Mouse (Mus musculus): ENCODE results near the gene Coa7. TPM values are rescaled to one million over a fixed set of nuclear protein-coding genes. Genes with fewer than 3 reads are reported as not detected.

Gene Coa7
- polyA plus RNA-seq, 1 experiment from 2014 or later = 46.3 TPM

GRCm38 (mm10) chr4:108318649-108319615 lies 9.0 kb upstream of the Coa7 start:
- H3K4me2 ChIP-seq (replicated peaks; ENCODE audit: low read depth, low read length) = no peak overlapping the region
- H3K36me3 ChIP-seq (ENCODE audit: control insufficient read depth, insufficient read depth, low read length) = no peaks in the 10 kb centered on the region
- no peak overlapping the region for H3K27ac ChIP-seq (ENCODE audit: low read length)
- no peak overlapping the region for H3K9ac ChIP-seq (replicated peaks; ENCODE audit: low read depth, low read length)
- H3K27me3 ChIP-seq (ENCODE audit: control insufficient read depth, insufficient read depth, low read length) = no peaks in the 10 kb centered on the region
- ATAC-seq (ENCODE audit: insufficient number of reproducible peaks, insufficient read depth, low FRiP score, low read depth) = no peak
- H3K4me1 ChIP-seq (ENCODE audit: control insufficient read depth, insufficient read depth, low read length) = no peaks in the 10 kb centered on the region
- no peaks in the 10 kb centered on the region for H3K9me3 ChIP-seq (ENCODE audit: control insufficient read depth, low read depth, low read length)
- WGBS = 50% methylated on average over 8 of the region's 8 CpGs
- H3K4me3 ChIP-seq (ENCODE audit: low read depth, low read length) = no peak overlapping the region

DNA sequence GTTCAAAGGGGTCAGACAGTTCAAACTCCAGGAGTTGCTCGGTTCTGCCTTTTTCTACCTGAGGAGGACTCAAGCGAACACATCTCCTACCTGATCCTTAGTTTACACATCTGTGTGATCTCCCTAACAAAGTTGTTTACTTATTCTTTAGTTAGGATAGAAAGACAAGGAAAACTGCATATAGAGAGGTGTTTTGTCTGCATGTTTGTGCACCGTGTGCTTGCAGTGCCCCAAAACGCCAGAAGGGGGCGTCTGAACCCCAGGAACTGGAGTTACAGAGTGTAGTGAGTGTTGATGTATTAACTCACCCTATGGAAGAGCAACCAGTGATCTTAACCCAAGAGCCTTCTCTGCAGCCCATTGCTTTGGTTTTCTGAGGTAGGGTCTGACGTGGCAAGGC lies 8.2 kb upstream of the Coa7 start:
- H3K27ac ChIP-seq (ENCODE audit: low read length) = no peak overlapping the region
- no peak overlapping the region for H3K4me2 ChIP-seq (replicated peaks; ENCODE audit: low read depth, low read length)
- no peaks in the 10 kb centered on the region for H3K27me3 ChIP-seq (ENCODE audit: control insufficient read depth, insufficient read depth, low read length)
- WGBS = 67% methylated on average over 6 of the region's 6 CpGs
- H3K9me3 ChIP-seq (ENCODE audit: control insufficient read depth, low read depth, low read length) = no peaks in the 10 kb centered on the region
- no peak overlapping the region for H3K4me3 ChIP-seq (ENCODE audit: low read depth, low read length)
- no peaks in the 10 kb centered on the region for H3K4me1 ChIP-seq (ENCODE audit: control insufficient read depth, insufficient read depth, low read length)
- H3K9ac ChIP-seq (replicated peaks; ENCODE audit: low read depth, low read length) = no peak overlapping the region
- no peak for ATAC-seq (ENCODE audit: insufficient number of reproducible peaks, insufficient read depth, low FRiP score, low read depth)
- H3K36me3 ChIP-seq (ENCODE audit: control insufficient read depth, insufficient read depth, low read length) = no peaks in the 10 kb centered on the region

GRCm38 (mm10) chr4:108320627-108321380 lies 7.1 kb upstream of the Coa7 start:
- H3K27me3 ChIP-seq (ENCODE audit: control insufficient read depth, insufficient read depth, low read length) = no peaks in the 10 kb centered on the region
- H3K27ac ChIP-seq (ENCODE audit: low read length) = no peak overlapping the region
- H3K36me3 ChIP-seq (ENCODE audit: control insufficient read depth, insufficient read depth, low read length) = no peaks in the 10 kb centered on the region
- H3K4me1 ChIP-seq (ENCODE audit: control insufficient read depth, insufficient read depth, low read length) = no peaks in the 10 kb centered on the region
- H3K4me3 ChIP-seq (ENCODE audit: low read depth, low read length) = no peak overlapping the region
- no peaks in the 10 kb centered on the region for H3K9me3 ChIP-seq (ENCODE audit: control insufficient read depth, low read depth, low read length)
- H3K9ac ChIP-seq (replicated peaks; ENCODE audit: low read depth, low read length) = no peak overlapping the region
- ATAC-seq (ENCODE audit: insufficient number of reproducible peaks, insufficient read depth, low FRiP score, low read depth) = no peak
- no peak overlapping the region for H3K4me2 ChIP-seq (replicated peaks; ENCODE audit: low read depth, low read length)
- 74% methylated on average over 7 of the region's 7 CpGs for WGBS

- no peaks in the 10 kb centered on the region for H3K27me3 ChIP-seq (ENCODE audit: control insufficient read depth, insufficient read depth, low read length)
- no peak for ATAC-seq (ENCODE audit: insufficient number of reproducible peaks, insufficient read depth, low FRiP score, low read depth)
- no peaks in the 10 kb centered on the region for H3K36me3 ChIP-seq (ENCODE audit: control insufficient read depth, insufficient read depth, low read length)
- H3K4me2 ChIP-seq (replicated peaks; ENCODE audit: low read depth, low read length) = no peak overlapping the region
- H3K9ac ChIP-seq (replicated peaks; ENCODE audit: low read depth, low read length) = no peak overlapping the region
- WGBS = 71% methylated on average over 5 of the region's 5 CpGs
- no peak overlapping the region for H3K4me3 ChIP-seq (ENCODE audit: low read depth, low read length)
- no peak overlapping the region for H3K27ac ChIP-seq (ENCODE audit: low read length)
- H3K4me1 ChIP-seq (ENCODE audit: control insufficient read depth, insufficient read depth, low read length) = peaks cover 4% of the 10 kb centered on the region; the same call in 1 of the 2 replicates
- H3K9me3 ChIP-seq (ENCODE audit: control insufficient read depth, low read depth, low read length) = no peaks in the 10 kb centered on the region
Observed at GRCm38 (mm10) chr4:108323588-108323987, 4.4 kb upstream of the Coa7 start.

DNA sequence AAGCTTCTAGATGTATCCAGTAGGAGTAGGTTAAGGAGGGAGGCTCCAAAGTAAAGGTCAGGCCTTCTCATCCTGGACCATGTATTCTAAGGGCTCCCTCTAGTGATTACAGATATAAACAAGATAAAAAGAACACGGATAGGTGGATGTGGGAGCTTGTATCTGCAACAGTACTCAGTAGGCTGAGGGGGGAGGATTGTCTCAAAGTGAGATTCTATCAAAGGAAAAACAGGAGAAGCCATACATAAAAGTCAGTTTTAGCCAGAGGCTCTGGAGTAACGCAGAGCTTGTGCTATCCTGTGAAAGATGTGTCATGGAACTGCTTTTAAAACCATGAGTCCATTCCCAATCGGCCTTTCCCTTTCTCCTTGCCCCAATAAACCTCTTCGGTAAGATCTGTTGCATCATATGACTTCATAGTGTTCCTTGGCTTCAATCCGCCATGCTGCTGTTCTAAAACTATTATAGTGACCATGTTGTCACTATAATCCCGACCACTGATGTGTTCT lies 815 bp upstream of the Coa7 start:
- peak overlapping the region; percentile 60 for H3K27ac ChIP-seq (ENCODE audit: low read length)
- 39% methylated on average over 6 of the region's 6 CpGs for WGBS
- H3K9me3 ChIP-seq (ENCODE audit: control insufficient read depth, low read depth, low read length) = no peaks in the 10 kb centered on the region
- peak overlapping the region; percentile 22; the same call in 1 of the 2 replicates for H3K9ac ChIP-seq (replicated peaks; ENCODE audit: low read depth, low read length)
- no peaks in the 10 kb centered on the region; the same call in 1 of the 2 replicates for H3K36me3 ChIP-seq (ENCODE audit: control insufficient read depth, insufficient read depth, low read length)
- H3K4me1 ChIP-seq (ENCODE audit: control insufficient read depth, insufficient read depth, low read length) = peaks cover 4% of the 10 kb centered on the region; the same call in 1 of the 2 replicates
- peak overlapping the region; percentile 70 for H3K4me3 ChIP-seq (ENCODE audit: low read depth, low read length)
- peak overlapping the region; percentile 65 for H3K4me2 ChIP-seq (replicated peaks; ENCODE audit: low read depth, low read length)
- H3K27me3 ChIP-seq (ENCODE audit: control insufficient read depth, insufficient read depth, low read length) = no peaks in the 10 kb centered on the region
- no peak for ATAC-seq (ENCODE audit: insufficient number of reproducible peaks, insufficient read depth, low FRiP score, low read depth)

DNA sequence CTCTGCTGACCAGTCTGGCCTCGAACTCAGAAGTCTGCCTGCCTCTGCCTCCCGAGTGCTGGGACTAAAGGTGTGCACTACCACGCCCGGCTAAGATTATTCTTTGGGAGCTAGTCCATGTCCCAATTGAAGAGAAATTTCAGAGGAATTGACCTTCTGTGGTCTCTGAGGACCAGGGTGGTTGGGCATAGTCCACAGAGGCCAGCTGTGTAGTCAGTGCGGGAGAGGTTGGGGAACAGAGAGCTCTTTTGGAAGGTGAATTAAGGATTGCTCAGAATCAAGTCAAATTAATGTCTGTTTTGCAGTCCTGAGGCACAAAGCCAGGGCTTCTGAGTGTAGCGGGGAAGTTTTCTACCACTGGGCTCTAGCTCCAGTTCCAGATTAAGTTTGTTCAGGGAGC lies 1.9 kb downstream of the Coa7 start:
- WGBS = 94% methylated on average over 6 of the region's 6 CpGs
- H3K4me1 ChIP-seq (ENCODE audit: control insufficient read depth, insufficient read depth, low read length) = peaks cover 4% of the 10 kb centered on the region; the same call in 1 of the 2 replicates
- no peak overlapping the region for H3K27ac ChIP-seq (ENCODE audit: low read length)
- H3K9me3 ChIP-seq (ENCODE audit: control insufficient read depth, low read depth, low read length) = no peaks in the 10 kb centered on the region
- no peak overlapping the region for H3K9ac ChIP-seq (replicated peaks; ENCODE audit: low read depth, low read length)
- H3K36me3 ChIP-seq (ENCODE audit: control insufficient read depth, insufficient read depth, low read length) = peaks cover 3% of the 10 kb centered on the region; the same call in 1 of the 2 replicates
- no peak overlapping the region for H3K4me2 ChIP-seq (replicated peaks; ENCODE audit: low read depth, low read length)
- H3K4me3 ChIP-seq (ENCODE audit: low read depth, low read length) = no peak overlapping the region
- H3K27me3 ChIP-seq (ENCODE audit: control insufficient read depth, insufficient read depth, low read length) = no peaks in the 10 kb centered on the region
- ATAC-seq (ENCODE audit: insufficient number of reproducible peaks, insufficient read depth, low FRiP score, low read depth) = no peak

DNA sequence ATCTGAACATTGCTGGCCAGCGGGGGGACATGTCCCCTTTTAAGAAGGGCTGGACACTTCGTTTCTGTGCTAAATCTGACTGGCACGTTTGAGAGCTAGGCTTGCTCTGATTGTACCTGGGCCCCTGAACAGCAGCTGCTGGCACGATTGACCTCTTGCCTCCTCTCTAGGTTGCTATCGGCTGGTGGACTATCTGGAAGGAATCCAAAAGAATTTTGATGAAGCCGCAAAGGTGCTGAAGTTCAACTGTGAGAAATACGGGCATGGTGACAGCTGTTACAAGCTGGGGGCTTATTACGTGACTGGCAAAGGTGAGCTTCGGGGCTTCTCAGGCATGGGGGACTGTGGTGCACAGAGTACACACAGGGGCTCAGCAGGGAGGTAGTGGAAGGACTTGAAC lies 4.1 kb downstream of the Coa7 start:
- ATAC-seq (ENCODE audit: insufficient number of reproducible peaks, insufficient read depth, low FRiP score, low read depth) = no peak
- H3K36me3 ChIP-seq (ENCODE audit: control insufficient read depth, insufficient read depth, low read length) = peaks cover 8% of the 10 kb centered on the region; the same call in 1 of the 2 replicates
- H3K4me1 ChIP-seq (ENCODE audit: control insufficient read depth, insufficient read depth, low read length) = peaks cover 3% of the 10 kb centered on the region; the same call in 1 of the 2 replicates
- no peak overlapping the region for H3K9ac ChIP-seq (replicated peaks; ENCODE audit: low read depth, low read length)
- 76% methylated on average over 9 of the region's 9 CpGs for WGBS
- H3K9me3 ChIP-seq (ENCODE audit: control insufficient read depth, low read depth, low read length) = no peaks in the 10 kb centered on the region
- no peaks in the 10 kb centered on the region for H3K27me3 ChIP-seq (ENCODE audit: control insufficient read depth, insufficient read depth, low read length)
- no peak overlapping the region for H3K4me2 ChIP-seq (replicated peaks; ENCODE audit: low read depth, low read length)
- no peak overlapping the region for H3K27ac ChIP-seq (ENCODE audit: low read length)
- no peak overlapping the region for H3K4me3 ChIP-seq (ENCODE audit: low read depth, low read length)

DNA sequence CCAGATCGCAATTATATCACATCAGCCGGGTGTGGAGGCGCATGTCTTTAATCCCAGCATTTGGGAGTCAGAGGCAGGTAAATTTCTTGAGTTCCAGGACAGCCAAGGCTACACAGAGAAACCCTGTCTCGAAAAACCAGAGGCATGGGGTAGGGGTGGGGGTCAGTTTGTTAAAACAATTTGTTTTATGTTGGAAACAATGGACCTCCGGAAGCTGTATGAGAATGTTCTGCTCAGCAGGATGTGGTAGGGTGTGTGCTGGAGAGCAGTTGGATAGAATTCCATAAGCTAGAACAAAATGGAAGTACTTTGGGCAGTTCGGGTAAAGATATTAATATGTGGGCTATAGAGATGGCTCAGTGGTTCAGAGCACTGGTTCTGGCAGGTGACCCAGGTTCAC lies 7.5 kb downstream of the Coa7 start:
- H3K36me3 ChIP-seq (ENCODE audit: control insufficient read depth, insufficient read depth, low read length) = peaks cover 20% of the 10 kb centered on the region

More for the DNA sequence above, 7.5 kb downstream of the Coa7 start:
- H3K27me3 ChIP-seq (ENCODE audit: control insufficient read depth, insufficient read depth, low read length) = no peaks in the 10 kb centered on the region
- no peak overlapping the region for H3K27ac ChIP-seq (ENCODE audit: low read length)
- H3K9ac ChIP-seq (replicated peaks; ENCODE audit: low read depth, low read length) = no peak overlapping the region
- H3K4me2 ChIP-seq (replicated peaks; ENCODE audit: low read depth, low read length) = no peak overlapping the region
- ATAC-seq (ENCODE audit: insufficient number of reproducible peaks, insufficient read depth, low FRiP score, low read depth) = no peak
- 86% methylated on average over 6 of the region's 6 CpGs for WGBS
- no peaks in the 10 kb centered on the region for H3K9me3 ChIP-seq (ENCODE audit: control insufficient read depth, low read depth, low read length)
- no peak overlapping the region for H3K4me3 ChIP-seq (ENCODE audit: low read depth, low read length)
- H3K4me1 ChIP-seq (ENCODE audit: control insufficient read depth, insufficient read depth, low read length) = peaks cover 11% of the 10 kb centered on the region
